In genomic region chr3:120781486-120781885, GRCm38 (mm10) we compare ENCODE assay signal across 14 mouse cellular contexts.
"Had no signal": no experiment of that assay in that cellular context is flagged by ENCODE, and none has a peak within 500 bp of the region (broad histone marks: within the 10 kb centered on the region; RNA-seq: fewer than 3 reads in every experiment).

No protein-coding gene starts in this region.

- H3K27ac ChIP-seq: neural tube, embryonic 15.5 days; stomach, embryonic 15.5 days; stomach, postnatal 0 days had no signal

- DNase-seq: right cerebral cortex, adult 18-20 months; right cerebral cortex, postnatal 14 days; right cerebral cortex, postnatal 25 days; right cerebral cortex, postnatal 4 days; spleen, adult 18-20 months; thymus, adult 18-20 months; thymus, adult 2 months; thymus, postnatal 14 days; thymus, postnatal 25 days; thymus, postnatal 36 days; thymus, postnatal 4 days had no signal

- H3K27me3 ChIP-seq: neural tube, embryonic 15.5 days; stomach, embryonic 15.5 days had no signal

- H3K36me3 ChIP-seq: neural tube, embryonic 15.5 days; stomach, embryonic 15.5 days had no signal

- H3K4me3 ChIP-seq: neural tube, embryonic 15.5 days; stomach, embryonic 15.5 days had no signal

- H3K9me3 ChIP-seq: neural tube, embryonic 15.5 days; stomach, embryonic 15.5 days had no signal

- H3K4me1 ChIP-seq: neural tube, embryonic 15.5 days; stomach, embryonic 15.5 days had no signal

- H3K9ac ChIP-seq: neural tube, embryonic 15.5 days; stomach, embryonic 15.5 days had no signal

- H3K4me2 ChIP-seq: neural tube, embryonic 15.5 days; stomach, embryonic 15.5 days had no signal
